22 mouse cellular contexts compared by ENCODE assay signal in genomic region chr19:57106031-57106430, GRCm38 (mm10).
A peak's percentile ranks its signal among the peaks of the same experiment; 100 is the strongest.
DNase-seq lines count a peak whose midpoint lies in the region; ATAC-seq lines count a peak whose summit lies in the region.
"Had no signal": no experiment of that assay in that cellular context is flagged by ENCODE, and none has a peak within 500 bp of the region (broad histone marks: within the 10 kb centered on the region; RNA-seq: fewer than 3 reads in every experiment).

No protein-coding gene starts in this region.

- H3K9me3 ChIP-seq in embryonic facial prominence, embryonic 13.5 days: no peaks in the 10 kb centered on the region
- no peaks in the 10 kb centered on the region for H3K9me3 ChIP-seq in embryonic facial prominence, embryonic 10.5 days
- H3K9me3 ChIP-seq in heart, embryonic 15.5 days (replicated peaks): no peaks in the 10 kb centered on the region
- no peaks in the 10 kb centered on the region for H3K9me3 ChIP-seq in embryonic facial prominence, embryonic 15.5 days (replicated peaks)
- no peaks in the 10 kb centered on the region for H3K9me3 ChIP-seq in limb, embryonic 15.5 days
- H3K9me3 ChIP-seq: forebrain, embryonic 13.5 days; hindbrain, embryonic 13.5 days; liver, embryonic 13.5 days had no signal

- no peak overlapping the region for H3K9ac ChIP-seq in embryonic facial prominence, embryonic 13.5 days
- H3K9ac ChIP-seq in heart, embryonic 15.5 days: no peak overlapping the region
- no peak overlapping the region for H3K9ac ChIP-seq in embryonic facial prominence, embryonic 15.5 days
- no peak overlapping the region for H3K9ac ChIP-seq in limb, embryonic 15.5 days
- H3K9ac ChIP-seq: forebrain, embryonic 13.5 days; hindbrain, embryonic 13.5 days; liver, embryonic 13.5 days; lung, embryonic 14.5 days had no signal

- H3K27me3 ChIP-seq in embryonic facial prominence, embryonic 13.5 days: no peaks in the 10 kb centered on the region
- H3K27me3 ChIP-seq in embryonic facial prominence, embryonic 10.5 days (replicated peaks; ENCODE audit: low read depth, poor library complexity, severe bottlenecking): no peaks in the 10 kb centered on the region
- no peaks in the 10 kb centered on the region for H3K27me3 ChIP-seq in heart, embryonic 15.5 days
- H3K27me3 ChIP-seq in embryonic facial prominence, embryonic 15.5 days: no peaks in the 10 kb centered on the region
- no peaks in the 10 kb centered on the region for H3K27me3 ChIP-seq in limb, embryonic 15.5 days
- H3K27me3 ChIP-seq: forebrain, embryonic 13.5 days; hindbrain, embryonic 13.5 days; liver, embryonic 13.5 days had no signal

- H3K4me1 ChIP-seq in embryonic facial prominence, embryonic 13.5 days: peaks cover 56% of the 10 kb centered on the region
- H3K4me1 ChIP-seq in embryonic facial prominence, embryonic 10.5 days: peaks cover 63% of the 10 kb centered on the region
- peaks cover 39% of the 10 kb centered on the region for H3K4me1 ChIP-seq in heart, embryonic 15.5 days (replicated peaks)
- peaks cover 49% of the 10 kb centered on the region for H3K4me1 ChIP-seq in embryonic facial prominence, embryonic 15.5 days
- H3K4me1 ChIP-seq in limb, embryonic 15.5 days: peaks cover 60% of the 10 kb centered on the region
- H3K4me1 ChIP-seq: forebrain, embryonic 13.5 days had no signal

- no peaks in the 10 kb centered on the region for H3K36me3 ChIP-seq in embryonic facial prominence, embryonic 13.5 days
- H3K36me3 ChIP-seq in embryonic facial prominence, embryonic 10.5 days (replicated peaks): no peaks in the 10 kb centered on the region
- H3K36me3 ChIP-seq in heart, embryonic 15.5 days: no peaks in the 10 kb centered on the region
- no peaks in the 10 kb centered on the region for H3K36me3 ChIP-seq in embryonic facial prominence, embryonic 15.5 days
- H3K36me3 ChIP-seq in limb, embryonic 15.5 days: no peaks in the 10 kb centered on the region
- H3K36me3 ChIP-seq: G1E; hindbrain, embryonic 13.5 days; liver, embryonic 13.5 days had no signal

- DNase-seq in embryonic facial prominence, embryonic 10.5 days (ENCODE audit: low spot score): no peak
- DNase-seq in heart, adult 8-10 months (ENCODE audit: low spot score): no peak
- DNase-seq in thymus, postnatal 14 days: no peak
- no peak for DNase-seq in lung, adult 18-20 months
- DNase-seq: adrenal gland, adult 8-10 months; cerebellum, adult 9-11 months; gastrocnemius, postnatal 14 days; heart, postnatal 36 days; kidney, postnatal 14 days; liver, embryonic 13.5 days; lung, embryonic 14.5 days; lung, postnatal 14 days; right cerebral cortex, postnatal 25 days had no signal

- peak overlapping the region; percentile 68; the same call in 1 of the 2 replicates for H3K27ac ChIP-seq in embryonic facial prominence, embryonic 13.5 days
- no peak overlapping the region; the same call in 1 of the 2 replicates for H3K27ac ChIP-seq in embryonic facial prominence, embryonic 10.5 days (replicated peaks)
- peak overlapping the region; percentile 17; the same call in 1 of the 2 replicates for H3K27ac ChIP-seq in heart, embryonic 15.5 days
- peak overlapping the region; percentile 73 for H3K27ac ChIP-seq in embryonic facial prominence, embryonic 15.5 days (replicated peaks)
- peak overlapping the region; percentile 78; the same call in 1 of the 2 replicates for H3K27ac ChIP-seq in limb, embryonic 15.5 days
- H3K27ac ChIP-seq: forebrain, embryonic 13.5 days; hindbrain, embryonic 13.5 days; liver, embryonic 13.5 days had no signal

- H3K4me3 ChIP-seq in embryonic facial prominence, embryonic 13.5 days: no peak overlapping the region
- H3K4me3 ChIP-seq in embryonic facial prominence, embryonic 10.5 days: no peak overlapping the region
- no peak overlapping the region for H3K4me3 ChIP-seq in heart, embryonic 15.5 days
- no peak overlapping the region for H3K4me3 ChIP-seq in embryonic facial prominence, embryonic 15.5 days (replicated peaks)
- H3K4me3 ChIP-seq in limb, embryonic 15.5 days: no peak overlapping the region
- H3K4me3 ChIP-seq: forebrain, embryonic 13.5 days; hindbrain, embryonic 13.5 days; liver, embryonic 13.5 days had no signal

- H3K4me2 ChIP-seq in embryonic facial prominence, embryonic 13.5 days: no peak overlapping the region
- no peak overlapping the region for H3K4me2 ChIP-seq in heart, embryonic 15.5 days
- no peak overlapping the region for H3K4me2 ChIP-seq in embryonic facial prominence, embryonic 15.5 days (replicated peaks)
- no peak overlapping the region for H3K4me2 ChIP-seq in limb, embryonic 15.5 days
- H3K4me2 ChIP-seq: forebrain, embryonic 13.5 days; hindbrain, embryonic 13.5 days; liver, embryonic 13.5 days; lung, embryonic 14.5 days had no signal

- WGBS in embryonic facial prominence, embryonic 13.5 days: 91% methylated on average over 3 of the region's 3 CpGs
- WGBS in embryonic facial prominence, embryonic 10.5 days: 93% methylated on average over 3 of the region's 3 CpGs
- WGBS in heart, embryonic 15.5 days: 98% methylated on average over 3 of the region's 3 CpGs
- WGBS in embryonic facial prominence, embryonic 15.5 days: 93% methylated on average over 3 of the region's 3 CpGs
- WGBS in limb, embryonic 15.5 days: 96% methylated on average over 3 of the region's 3 CpGs

- no peak for ATAC-seq in embryonic facial prominence, embryonic 13.5 days (ENCODE audit: insufficient number of reproducible peaks, insufficient read depth, low FRiP score, low TSS enrichment, low read depth)
- ATAC-seq in heart, embryonic 15.5 days (replicated peaks; ENCODE audit: insufficient number of reproducible peaks, insufficient read depth, low FRiP score, low read depth): no peak
- ATAC-seq in embryonic facial prominence, embryonic 15.5 days (ENCODE audit: insufficient number of reproducible peaks, low FRiP score, low TSS enrichment, low read depth): no peak
- ATAC-seq in limb, embryonic 15.5 days (ENCODE audit: insufficient number of reproducible peaks, low FRiP score, low TSS enrichment, low read depth): no peak
- ATAC-seq: forebrain, embryonic 13.5 days; intestine, embryonic 16.5 days; midbrain, embryonic 16.5 days had no signal
